Mouse (Mus musculus) lung, postnatal 0 days (tissue): Measurements from ENCODE around the gene Cacna1i.

Experiments
- CTCF ChIP-seq: IDR thresholded peaks from 2 replicates; pipeline ENCODE4 v1.5.1; 2016; ENCODE audit warnings: antibody characterized with exemption, mild to moderate bottlenecking
- EP300 ChIP-seq: IDR thresholded peaks from 2 replicates; pipeline ENCODE4 v1.6.1; 2016; ENCODE audit warnings: antibody characterized with exemption, mild to moderate bottlenecking, control low read depth

DNA sequence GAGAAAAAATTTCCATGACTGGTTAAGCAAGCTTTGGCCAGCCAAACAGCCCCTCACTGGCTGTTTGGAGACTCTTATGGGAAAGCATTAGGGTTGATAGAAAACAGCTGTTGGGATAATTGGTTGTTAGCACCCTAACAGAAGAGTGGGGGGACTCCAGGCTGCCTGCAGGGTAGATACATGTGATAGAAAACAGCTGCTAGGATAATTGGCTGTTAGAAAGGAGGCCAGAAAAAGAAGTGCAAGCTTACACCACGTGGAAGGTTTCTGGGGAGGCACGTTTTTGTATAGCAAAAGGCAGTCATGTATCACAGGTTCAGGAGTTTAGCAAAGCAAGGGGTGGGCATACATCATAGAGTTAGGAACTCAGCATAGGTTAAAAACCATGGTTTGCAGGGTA lies 33.5 kb upstream of the Cacna1i start:
- no peak for TF ChIP-seq EP300
- no peak for TF ChIP-seq CTCF
